In the genomic region with DNA sequence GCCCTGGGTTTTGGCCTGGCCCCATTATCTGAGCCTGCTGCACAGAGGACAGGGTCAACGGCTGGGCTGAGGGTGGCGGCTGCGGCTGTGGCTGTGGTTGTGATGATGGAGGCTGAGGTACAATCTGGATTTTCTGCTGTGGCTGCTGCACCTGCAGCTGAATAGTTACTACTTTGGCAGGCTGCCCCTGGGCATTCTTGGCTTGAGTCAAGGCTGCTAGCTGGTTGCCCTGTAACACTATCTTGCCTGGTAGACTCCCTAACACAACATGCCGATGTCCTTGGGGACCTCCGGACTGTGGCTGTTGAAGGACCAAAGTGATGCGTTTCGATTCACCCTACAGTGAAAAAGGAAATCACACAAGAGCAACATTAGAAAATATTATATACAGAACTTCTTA, we compare ENCODE assay signal across 18 mouse cellular contexts. TPM values are rescaled to one million over a fixed set of nuclear protein-coding genes. Genes with fewer than 3 reads are reported as not detected.
DNase-seq lines count a peak whose midpoint lies in the region; ATAC-seq and TF ChIP-seq lines count a peak whose summit lies in the region.
"Had no signal": no experiment of that assay in that cellular context is flagged by ENCODE, and none has a peak within 500 bp of the region (broad histone marks: within the 10 kb centered on the region; RNA-seq: fewer than 3 reads in every experiment).

No protein-coding gene starts in this region.

- no peak overlapping the region for H3K4me2 ChIP-seq in heart, postnatal 0 days (ENCODE audit: low read depth, low read length)
- H3K4me2 ChIP-seq in forebrain, embryonic 11.5 days (ENCODE audit: low read depth, low read length, severe bottlenecking), result no peak overlapping the region
- H3K4me2 ChIP-seq: intestine, embryonic 15.5 days; lung, embryonic 14.5 days; stomach, embryonic 15.5 days had no signal

- H3K4me3 ChIP-seq in heart, adult 2 months, result no peak overlapping the region
- H3K4me3 ChIP-seq in heart, postnatal 0 days (ENCODE audit: low read depth, low read length), result no peak overlapping the region
- H3K4me3 ChIP-seq in forebrain, embryonic 11.5 days (ENCODE audit: low read depth, low read length), result no peak overlapping the region
- H3K4me3 ChIP-seq: hindbrain, embryonic 10.5 days; intestine, embryonic 15.5 days; megakaryocyte, embryonic 14.5 days; stomach, embryonic 15.5 days had no signal

- DNase-seq in heart, adult 2 months, result peak; percentile 42 to 51
- no peak for DNase-seq in heart, postnatal 25 days (ENCODE audit: low spot score)
- DNase-seq in adrenal gland, postnatal 25 days, result peak; percentile 64
- no peak for DNase-seq in heart, postnatal 0 days (ENCODE audit: low spot score)
- peak; percentile 74 for DNase-seq in testis, postnatal 10 days (ENCODE audit: low spot score)
- no peak for DNase-seq in forebrain, embryonic 11.5 days (ENCODE audit: low spot score)
- DNase-seq in yolk sac, embryonic 10.5 days (ENCODE audit: low spot score), result no peak
- DNase-seq: cerebellum, adult 9-10 months; layer of hippocampus, adult 9-11 months; lung, embryonic 14.5 days; thymus, postnatal 4 days had no signal

- peaks cover 6% of the 10 kb centered on the region for H3K36me3 ChIP-seq in heart, adult 2 months (ENCODE audit: control insufficient read depth, insufficient read depth, low read length)
- H3K36me3 ChIP-seq in heart, postnatal 0 days (replicated peaks; ENCODE audit: control insufficient read depth, insufficient read depth, low read length), result peaks cover 68% of the 10 kb centered on the region
- peaks cover 17% of the 10 kb centered on the region for H3K36me3 ChIP-seq in forebrain, embryonic 11.5 days (ENCODE audit: control insufficient read depth, insufficient read depth, low read length)

- no peak for TF ChIP-seq EP300 in heart, adult 2 months (IDR thresholded peaks at IDR 0.05; ENCODE audit: insufficient read depth, low read depth, low read length)
- no peak for TF ChIP-seq EP300 in heart, postnatal 0 days (IDR thresholded peaks at IDR 0.05; ENCODE audit: low read depth)

- TF ChIP-seq CTCF in heart, adult 2 months (IDR thresholded peaks at IDR 0.05), result no peak
- TF ChIP-seq CTCF in heart, postnatal 0 days (IDR thresholded peaks at IDR 0.05; ENCODE audit: low read depth), result no peak

- no peaks in the 10 kb centered on the region; the same call in 1 of the 2 replicates for H3K79me2 ChIP-seq in heart, adult 2 months (replicated peaks; ENCODE audit: control insufficient read depth, insufficient read depth, low read length)

- H3K9ac ChIP-seq in heart, adult 2 months (ENCODE audit: low read depth, low read length), result no peak overlapping the region
- 0 out of 2 replicates have a peak overlapping the region, but pooled peaks have one; percentile 6 for H3K9ac ChIP-seq in heart, postnatal 0 days (replicated peaks; ENCODE audit: low read depth, low read length)
- no peak overlapping the region for H3K9ac ChIP-seq in forebrain, embryonic 11.5 days (ENCODE audit: low read length)
- H3K9ac ChIP-seq: intestine, embryonic 15.5 days; lung, embryonic 14.5 days; stomach, embryonic 15.5 days had no signal

- no peak for TF ChIP-seq POLR2A in heart, adult 2 months (IDR thresholded peaks at IDR 0.05; ENCODE audit: insufficient read depth, low read depth, low read length)

- no peak overlapping the region for H3K27ac ChIP-seq in heart, adult 2 months
- no peak overlapping the region for H3K27ac ChIP-seq in heart, postnatal 0 days (ENCODE audit: low read depth)
- H3K27ac ChIP-seq in forebrain, embryonic 11.5 days (ENCODE audit: low read depth, low read length), result no peak overlapping the region
- H3K27ac ChIP-seq: hindbrain, embryonic 10.5 days; intestine, embryonic 15.5 days; kidney, postnatal 0 days; stomach, embryonic 15.5 days had no signal

- intact Hi-C loops in heart, adult 2 months (cut with DNase I), result no loop called here
- intact Hi-C loops in heart, postnatal 25 days (cut with DNase I), result no loop called here

- no peaks in the 10 kb centered on the region for H3K9me3 ChIP-seq in heart, postnatal 0 days (replicated peaks; ENCODE audit: control insufficient read depth, low read length)
- H3K9me3 ChIP-seq in forebrain, embryonic 11.5 days (ENCODE audit: control insufficient read depth, low read length), result no peaks in the 10 kb centered on the region
- H3K9me3 ChIP-seq: G1E; hindbrain, embryonic 10.5 days; intestine, embryonic 15.5 days; megakaryocyte, embryonic 14.5 days; stomach, embryonic 15.5 days had no signal

- WGBS in heart, adult 2 months, result 63% methylated on average over 7 of the region's 7 CpGs
- WGBS in heart, postnatal 0 days, result 57% methylated on average over 7 of the region's 7 CpGs
- WGBS in forebrain, embryonic 11.5 days, result 96% methylated on average over 7 of the region's 7 CpGs

- peak; percentile 75 for ATAC-seq in heart, postnatal 0 days (ENCODE audit: insufficient read depth, low read depth)
- no peak for ATAC-seq in forebrain, embryonic 11.5 days (replicated peaks; ENCODE audit: low FRiP score)
- no peak for ATAC-seq in activated CD4-positive, CD25-positive, alpha-beta regulatory T cell, adult 4 months
- ATAC-seq: intestine, embryonic 15.5 days had no signal

- H3K27me3 ChIP-seq in heart, adult 2 months (ENCODE audit: control insufficient read depth, insufficient read depth, low read length), result no peaks in the 10 kb centered on the region
- H3K27me3 ChIP-seq in heart, postnatal 0 days (ENCODE audit: control insufficient read depth, insufficient read depth, low read length), result no peaks in the 10 kb centered on the region
- H3K27me3 ChIP-seq in forebrain, embryonic 11.5 days (ENCODE audit: control insufficient read depth, insufficient read depth, low read length), result no peaks in the 10 kb centered on the region
- H3K27me3 ChIP-seq: intestine, embryonic 15.5 days; megakaryocyte, embryonic 14.5 days; stomach, embryonic 15.5 days had no signal

- H3K4me1 ChIP-seq in heart, adult 2 months (ENCODE audit: control insufficient read depth, insufficient read depth, low read length), result no peaks in the 10 kb centered on the region
- no peaks in the 10 kb centered on the region for H3K4me1 ChIP-seq in heart, postnatal 0 days (ENCODE audit: control insufficient read depth, insufficient read depth)
- no peaks in the 10 kb centered on the region for H3K4me1 ChIP-seq in forebrain, embryonic 11.5 days (replicated peaks; ENCODE audit: control insufficient read depth, insufficient read depth, low read length)
- H3K4me1 ChIP-seq: hindbrain, embryonic 10.5 days; intestine, embryonic 15.5 days; stomach, embryonic 15.5 days had no signal

RNA-seq across cellular contexts. Expression of gene Chd8, which starts 22.4 kb away (rescaled TPM):
- total RNA-seq in heart, adult 2 months (2021), result 10 to 100 TPM; 36.7 to 45.2 TPM
- polyA plus RNA-seq in heart, adult 2 months (2012; rRNA removed), result 14.3 and 21.0 TPM in 2 replicates
- 10 to 100 TPM; 34.6 to 44.8 TPM for total RNA-seq in heart, postnatal 25 days (2021)
- 104 and 109 TPM in 2 replicates for total RNA-seq in adrenal gland, postnatal 25 days (2021)
- total RNA-seq in heart, postnatal 0 days (2014; rRNA removed; ENCODE audit: low replicate concordance), result 18.1 and 28.8 TPM in 2 replicates
- 12.9 and 13.0 TPM in 2 replicates for polyA plus RNA-seq in heart, postnatal 0 days (2015; fragmentation: Nextera tagmentation; extraction: Ambion mirVana)
- 55.3 and 62.9 TPM in 2 replicates for polyA plus RNA-seq in forebrain, embryonic 11.5 days (2014; fragmentation: Nextera tagmentation; extraction: Ambion mirVana)
- polyA plus RNA-seq in activated CD4-positive, CD25-positive, alpha-beta regulatory T cell, adult 4 months (2017; shearing (Covaris generic)), result 10 to 100 TPM; 58.3 to 58.5 TPM

RNA-seq across cellular contexts. Expression of gene Supt16, which starts 37.9 kb away (rescaled TPM):
- 10 to 100 TPM; 23.9 to 24.7 TPM for total RNA-seq in heart, adult 2 months (2021)
- polyA plus RNA-seq in heart, adult 2 months (2012; rRNA removed), result 5.3 and 8.8 TPM in 2 replicates
- total RNA-seq in heart, postnatal 25 days (2021), result 10 to 100 TPM; 22.1 to 23.3 TPM
- total RNA-seq in adrenal gland, postnatal 25 days (2021), result 60.0 and 61.3 TPM in 2 replicates
- 10.2 and 12.6 TPM in 2 replicates for total RNA-seq in heart, postnatal 0 days (2014; rRNA removed; ENCODE audit: low replicate concordance)
- 12.9 and 14.4 TPM in 2 replicates for polyA plus RNA-seq in heart, postnatal 0 days (2015; fragmentation: Nextera tagmentation; extraction: Ambion mirVana)
- 92.3 and 92.8 TPM in 2 replicates for polyA plus RNA-seq in forebrain, embryonic 11.5 days (2014; fragmentation: Nextera tagmentation; extraction: Ambion mirVana)
- 10 to 100 TPM; 46.7 to 52.4 TPM for polyA plus RNA-seq in activated CD4-positive, CD25-positive, alpha-beta regulatory T cell, adult 4 months (2017; shearing (Covaris generic))

RNA-seq across cellular contexts. Expression of gene Tox4, which starts 43.8 kb away (rescaled TPM):
- total RNA-seq in heart, adult 2 months (2021), result 10 to 100 TPM; 32.8 to 37.5 TPM
- polyA plus RNA-seq in heart, adult 2 months (2012; rRNA removed), result 23.3 and 41.1 TPM in 2 replicates
- total RNA-seq in heart, postnatal 25 days (2021), result 10 to 100 TPM; 33.0 to 37.6 TPM
- total RNA-seq in adrenal gland, postnatal 25 days (2021), result 39.7 and 51.3 TPM in 2 replicates
- total RNA-seq in heart, postnatal 0 days (2014; rRNA removed; ENCODE audit: low replicate concordance), result 30.1 and 63.3 TPM in 2 replicates
- polyA plus RNA-seq in heart, postnatal 0 days (2015; fragmentation: Nextera tagmentation; extraction: Ambion mirVana), result 21.8 and 22.0 TPM in 2 replicates
- 54.8 and 56.2 TPM in 2 replicates for polyA plus RNA-seq in forebrain, embryonic 11.5 days (2014; fragmentation: Nextera tagmentation; extraction: Ambion mirVana)
- polyA plus RNA-seq in activated CD4-positive, CD25-positive, alpha-beta regulatory T cell, adult 4 months (2017; shearing (Covaris generic)), result 10 to 100 TPM; 66.0 to 76.9 TPM

RNA-seq across cellular contexts. Expression of gene Rab2b, which starts 44.2 kb away (rescaled TPM):
- 1 to 10 TPM; 4.8 to 5.2 TPM for total RNA-seq in heart, adult 2 months (2021)
- 6.9 and 10.1 TPM in 2 replicates for polyA plus RNA-seq in heart, adult 2 months (2012; rRNA removed)
- total RNA-seq in heart, postnatal 25 days (2021), result 1 to 10 TPM; 4.2 to 5.2 TPM
- total RNA-seq in adrenal gland, postnatal 25 days (2021), result 35.7 and 37.8 TPM in 2 replicates
- 6.6 and 11.9 TPM in 2 replicates for total RNA-seq in heart, postnatal 0 days (2014; rRNA removed; ENCODE audit: low replicate concordance)
- 9.0 and 10.3 TPM in 2 replicates for polyA plus RNA-seq in heart, postnatal 0 days (2015; fragmentation: Nextera tagmentation; extraction: Ambion mirVana)
- 33.5 and 35.8 TPM in 2 replicates for polyA plus RNA-seq in forebrain, embryonic 11.5 days (2014; fragmentation: Nextera tagmentation; extraction: Ambion mirVana)
- 10 to 100 TPM; 14.5 to 17.3 TPM for polyA plus RNA-seq in activated CD4-positive, CD25-positive, alpha-beta regulatory T cell, adult 4 months (2017; shearing (Covaris generic))

Comparison
In these comparisons a context has a peak if more than half of its experiments do, and no peak if none do; other contexts are left out.
1. DNase-seq: peak in heart, adult 2 months (2 of 2), adrenal gland, postnatal 25 days (single experiment) and testis, postnatal 10 days (single experiment); none in heart, postnatal 25 days (single experiment), heart, postnatal 0 days (single experiment), forebrain, embryonic 11.5 days (single experiment) and yolk sac, embryonic 10.5 days (single experiment).